Mouse (Mus musculus) Patski (cell line): ENCODE measurements around the gene Alkbh1. TPM values are rescaled to one million over a fixed set of nuclear protein-coding genes. Genes with fewer than 3 reads are reported as not detected.

ENCODE experiments used
- ATAC-seq: fragments of 100-300 bp; one replicate; pipeline ENCODE4 v1.8.0; 2021
- CTCF ChIA-PET: fragments of 350-600 bp; sonication (Branson Sonifier 250); formaldehyde crosslinking; loops from one replicate; lab custom pipeline; 2022; ENCODE audit warnings: inconsistent platforms; lab: Charles Lee
- POLR2A ChIA-PET: fragments of 350-600 bp; sonication (Branson Sonifier 250); formaldehyde crosslinking; loops from one replicate; lab custom pipeline; 2022; ENCODE audit warnings: antibody characterized with exemption, inconsistent platforms; lab: Charles Lee
- DNase-seq: peaks from one replicate; pipeline ENCODE4 v3.0.0-alpha.2; 2011; ENCODE audit warnings: low read depth, low spot score
- H3K27me3 ChIP-seq: fragments of 371-371 bp; one replicate; pipeline ENCODE4 v1.5.1; 2021
- CTCF ChIP-seq: fragments of 100-300 bp; IDR thresholded peaks from one replicate; pipeline ENCODE4 v1.5.1; 2021
- in situ Hi-C: fragments of 300-500 bp; cut with MboI; formaldehyde crosslinking; loops from 3 replicates; pipeline ENCODE4 v1.11.1; 2018; ENCODE audit warnings: low pct_unique_long_range_greater_than_20kb, mixed read lengths
- polyA plus RNA-seq: library from polyadenylated mRNA; unstranded; gene quantifications from one replicate; pipeline ENCODE4 v1.2.3, GENCODE M21; 2021

Alkbh1 gene
- polyA plus RNA-seq, 1 experiment from 2014 or later, result 15.5 TPM

DNA sequence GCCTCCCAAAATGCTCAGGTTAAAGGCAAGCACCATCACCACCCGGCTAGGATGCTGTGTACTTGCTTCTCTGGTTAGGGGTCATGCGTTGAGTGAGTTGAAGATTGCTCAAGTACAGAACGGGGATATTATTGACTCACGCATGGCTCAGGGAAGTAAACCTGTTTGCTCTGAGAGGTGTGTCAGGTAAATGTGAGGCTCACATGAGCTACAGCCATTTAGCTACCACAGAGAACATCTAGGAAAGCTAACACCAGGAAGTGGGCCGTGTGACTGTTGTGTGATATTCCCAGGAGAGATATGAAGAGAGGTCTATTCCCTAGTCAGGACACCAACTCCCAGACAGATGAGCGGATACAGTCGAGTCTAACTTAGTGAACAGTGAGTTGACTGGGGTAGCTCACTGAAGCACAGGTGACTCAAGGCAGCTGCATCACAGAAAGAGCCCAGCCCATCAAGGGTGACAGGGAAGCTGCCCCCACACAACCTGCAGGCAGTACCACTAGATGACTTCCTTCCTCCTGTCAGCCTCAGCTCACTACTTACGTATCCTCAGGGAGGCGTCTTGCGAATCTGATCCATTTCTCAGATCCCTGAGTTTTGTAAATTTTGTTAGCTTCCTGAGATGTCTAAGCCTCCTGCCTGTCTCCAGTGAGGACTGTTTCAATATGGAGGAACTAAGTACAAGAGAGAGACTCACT, 44.5 kb downstream of the Alkbh1 start:
- DNase-seq (no peak), ATAC-seq (no peak)
- H3K27me3 ChIP-seq, result no peaks in the 10 kb centered on the region
- ChIA-PET POLR2A (no interaction called here), CTCF (no interaction called here)
- TF ChIP-seq CTCF, result no peak
- in situ Hi-C loops, result no loop called here

DNA sequence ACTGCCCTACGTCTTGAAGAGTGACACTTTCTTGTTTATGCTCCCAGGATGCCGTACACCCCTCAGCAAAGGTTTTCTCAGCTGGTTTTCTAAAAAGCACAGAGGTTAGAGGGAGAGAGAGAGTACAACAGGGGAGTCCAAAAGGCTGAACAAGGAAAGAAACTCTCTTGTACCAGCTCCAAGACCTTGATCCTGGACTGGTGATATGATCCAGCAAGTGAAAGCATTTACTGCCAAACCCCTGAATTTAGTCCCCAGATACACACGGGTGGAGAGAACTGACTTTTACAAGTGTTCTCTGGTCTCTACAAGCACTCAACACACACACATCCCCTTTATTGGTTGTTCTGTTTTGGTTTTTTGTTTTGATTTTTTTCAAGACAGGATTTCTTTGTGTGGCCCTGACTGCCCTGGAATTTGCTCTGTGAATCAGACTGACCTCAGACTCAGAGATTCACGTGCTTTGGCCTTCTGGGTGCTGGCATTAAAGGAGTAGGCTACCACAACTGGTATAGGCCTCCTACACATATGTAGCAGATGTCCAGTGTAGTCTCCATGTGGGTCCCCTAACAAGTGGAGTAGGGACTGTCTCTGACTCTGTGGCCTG, 45.9 kb downstream of the Alkbh1 start:
- in situ Hi-C loops, result no loop called here
- DNase-seq (no peak), ATAC-seq (no peak)
- ChIA-PET CTCF (no interaction called here), POLR2A (no interaction called here)
- no peaks in the 10 kb centered on the region for H3K27me3 ChIP-seq
- TF ChIP-seq CTCF, result no peak

DNA sequence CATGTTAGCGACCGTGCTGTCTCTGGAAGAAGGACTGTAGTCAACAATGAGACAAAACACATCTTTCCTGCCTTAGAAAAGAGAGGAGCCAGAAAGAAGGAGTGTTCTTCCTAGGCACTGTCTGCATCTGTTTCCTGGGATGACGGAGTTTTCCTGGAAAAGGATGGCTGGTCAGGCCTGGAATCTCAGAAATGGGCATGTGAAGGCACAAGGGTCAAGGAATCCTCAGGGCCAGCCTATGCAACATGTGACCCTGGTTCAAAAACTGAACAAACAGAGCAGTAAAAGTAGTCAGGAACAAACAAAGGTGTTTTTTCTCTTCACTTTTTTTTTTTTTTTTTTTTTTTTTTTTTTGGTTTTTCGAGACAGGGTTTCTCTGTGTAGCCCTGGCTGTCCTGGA, 46.7 kb downstream of the Alkbh1 start:
- CTCF ChIA-PET, result no interaction called here
- in situ Hi-C loops, result no loop called here
- ATAC-seq (no peak), DNase-seq (no peak)
- no peak for TF ChIP-seq CTCF
- POLR2A ChIA-PET, result no interaction called here
- no peaks in the 10 kb centered on the region for H3K27me3 ChIP-seq

DNA sequence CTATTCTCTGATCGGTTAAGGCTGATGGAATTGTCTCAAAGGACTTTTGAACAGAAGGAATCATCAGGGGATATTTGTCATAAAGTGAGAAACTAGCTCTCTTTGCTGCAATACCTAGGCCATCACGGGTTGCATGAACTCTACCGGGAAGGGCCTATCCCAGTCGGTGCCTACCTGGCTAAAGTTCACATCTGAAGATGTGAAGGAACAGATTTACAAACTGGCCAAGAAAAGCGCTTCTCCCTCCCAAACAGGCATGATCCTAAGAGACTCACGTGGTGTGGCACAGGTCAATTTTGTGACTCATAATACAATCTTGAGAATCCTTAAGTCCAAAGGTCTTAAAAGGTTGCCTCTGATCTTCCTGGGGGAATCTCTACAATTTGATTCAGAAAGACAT, 49.5 kb downstream of the Alkbh1 start:
- ATAC-seq, result no peak
- POLR2A ChIA-PET, result no interaction called here
- no peak for DNase-seq

DNA sequence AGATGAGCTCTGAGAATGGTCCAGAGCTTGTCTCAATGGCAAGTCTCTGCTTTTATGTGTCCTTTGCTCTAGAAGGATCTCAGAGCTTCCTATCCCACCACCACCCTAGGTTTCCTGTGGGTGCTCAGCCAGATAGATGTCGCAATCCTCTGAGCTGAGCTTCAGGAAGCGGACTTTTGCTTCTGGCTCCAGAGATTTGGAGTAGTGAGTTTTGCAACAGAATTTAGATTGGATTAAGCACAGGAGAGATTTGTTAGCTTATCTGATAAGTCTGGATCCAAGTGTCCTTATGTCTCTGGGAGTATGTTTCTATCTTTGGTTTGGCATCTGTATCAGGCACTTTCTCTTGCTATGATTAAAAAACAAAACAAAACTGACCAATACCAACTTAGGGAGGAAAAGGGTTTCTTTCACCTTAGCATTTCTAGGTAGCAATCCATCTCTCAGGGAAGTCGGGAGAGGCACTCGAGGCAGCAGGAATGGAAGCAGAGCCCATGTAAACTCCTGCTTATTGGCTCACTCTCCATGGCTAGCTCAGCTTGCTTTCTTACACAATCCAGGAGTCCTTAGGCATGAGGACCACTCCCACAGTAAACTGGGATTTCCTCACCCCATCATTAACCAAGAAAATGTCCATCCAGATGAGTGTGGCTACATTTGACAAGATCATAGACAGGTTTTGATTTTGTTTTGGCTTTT, 50.2 kb downstream of the Alkbh1 start:
- in situ Hi-C loops, result no loop called here
- no peaks in the 10 kb centered on the region for H3K27me3 ChIP-seq
- TF ChIP-seq CTCF, result no peak
- ChIA-PET POLR2A (no interaction called here), CTCF (interaction anchor here (1.4 kb wide), 1 partner anchor 12 kb away, joined by 4 read pairs; no protein-coding TSS in a partner anchor)
- ATAC-seq, result no peak
- no peak for DNase-seq

More for the DNA sequence above, 49.5 kb downstream of the Alkbh1 start:
- no peaks in the 10 kb centered on the region for H3K27me3 ChIP-seq
- CTCF ChIA-PET, result interaction anchor here (1.4 kb wide), 1 partner anchor 11 kb away, joined by 4 read pairs; no protein-coding TSS in a partner anchor
- in situ Hi-C loops, result no loop called here
- TF ChIP-seq CTCF, result no peak

DNA sequence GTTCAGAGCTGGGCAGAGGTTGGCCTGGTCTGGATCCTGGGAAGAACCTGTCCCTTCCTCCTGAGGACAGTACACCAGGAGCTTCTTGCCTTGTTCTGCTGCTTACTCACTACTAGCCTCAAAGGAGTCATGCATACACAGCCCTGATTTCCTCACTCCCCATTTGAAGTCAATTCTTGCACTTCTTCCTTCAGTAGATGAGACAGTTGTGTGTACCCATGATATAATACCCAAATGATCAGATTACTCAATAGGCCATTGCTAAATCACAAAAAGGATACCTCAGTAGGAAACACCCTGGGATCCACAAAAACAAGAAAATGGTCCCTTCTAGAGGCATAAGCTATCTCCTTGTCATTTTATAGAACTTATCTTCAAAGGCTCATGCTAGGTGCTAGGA, 52.5 kb downstream of the Alkbh1 start:
- no peak for TF ChIP-seq CTCF
- in situ Hi-C loops, result no loop called here
- POLR2A ChIA-PET, result no interaction called here
- no peak for ATAC-seq
- no peaks in the 10 kb centered on the region for H3K27me3 ChIP-seq
- no peak for DNase-seq
- CTCF ChIA-PET, result no interaction called here

DNA sequence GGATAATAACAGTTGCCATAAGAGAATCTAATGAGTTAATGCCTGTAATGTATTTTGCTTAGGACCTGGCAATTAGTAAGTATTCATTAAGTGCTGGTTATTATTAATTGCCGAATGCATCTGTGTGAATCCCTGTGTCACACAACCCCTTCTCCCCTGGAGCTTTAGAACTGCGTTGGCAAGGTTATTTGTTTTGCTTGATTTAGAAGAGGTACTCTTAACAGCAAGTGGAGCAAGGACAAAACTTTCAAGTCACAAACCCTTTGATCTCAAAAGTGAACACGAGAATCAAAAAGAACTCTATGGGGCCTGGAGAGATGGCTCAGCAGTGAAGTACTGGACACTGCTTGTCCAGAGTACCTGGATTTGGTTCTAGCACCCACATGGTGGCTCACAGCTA, 54.6 kb downstream of the Alkbh1 start:
- no peak for ATAC-seq
- DNase-seq, result no peak
- in situ Hi-C loops, result no loop called here
- CTCF ChIA-PET, result no interaction called here
- no peaks in the 10 kb centered on the region for H3K27me3 ChIP-seq
- POLR2A ChIA-PET, result interaction anchor here (0.6 kb wide), 1 partner anchor 17 kb away, joined by 5 read pairs; no protein-coding TSS in a partner anchor
- TF ChIP-seq CTCF, result no peak

DNA sequence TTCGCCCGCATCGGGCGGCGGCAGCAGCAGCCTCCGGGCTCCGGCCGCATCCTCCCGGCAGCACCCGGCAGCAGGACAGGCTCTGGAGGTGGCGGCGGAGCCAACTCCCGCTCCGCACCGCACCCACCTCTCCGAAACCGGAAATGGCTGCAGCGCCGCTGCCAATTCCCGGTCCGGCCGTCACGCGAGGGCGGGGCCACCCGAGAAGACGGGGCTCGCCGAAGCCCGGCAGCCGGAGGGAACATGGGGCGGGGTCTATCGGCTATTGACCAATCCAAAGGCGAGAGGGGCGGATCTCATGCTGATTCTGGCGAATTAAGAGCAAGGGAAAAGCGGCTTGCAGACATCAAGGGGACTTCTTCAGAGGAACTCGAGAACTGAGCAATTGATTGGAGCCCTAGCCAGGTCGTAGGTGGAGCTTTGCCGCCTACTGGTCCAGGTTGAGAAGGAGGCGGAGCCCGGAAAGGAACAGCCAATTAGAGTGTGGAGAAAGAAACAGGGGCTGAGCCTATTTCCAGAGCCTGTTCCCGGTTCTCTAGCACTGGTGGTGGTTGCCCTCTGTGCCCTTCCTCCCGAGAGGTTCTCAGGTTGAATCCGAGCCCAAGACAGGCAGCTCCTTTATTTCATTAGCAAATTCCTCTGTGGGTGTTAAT, 55.6 kb downstream of the Alkbh1 start, which contains the start of gene Sptlc2:
Sptlc2 (minus strand) TSS at position 234 of the 653 bp plus-strand sequence.
- peak; percentile 99 for ATAC-seq
- POLR2A ChIA-PET, result interaction anchor here (0.6 kb wide), 1 partner anchor 18 kb away, joined by 5 read pairs; no protein-coding TSS in a partner anchor

DNA sequence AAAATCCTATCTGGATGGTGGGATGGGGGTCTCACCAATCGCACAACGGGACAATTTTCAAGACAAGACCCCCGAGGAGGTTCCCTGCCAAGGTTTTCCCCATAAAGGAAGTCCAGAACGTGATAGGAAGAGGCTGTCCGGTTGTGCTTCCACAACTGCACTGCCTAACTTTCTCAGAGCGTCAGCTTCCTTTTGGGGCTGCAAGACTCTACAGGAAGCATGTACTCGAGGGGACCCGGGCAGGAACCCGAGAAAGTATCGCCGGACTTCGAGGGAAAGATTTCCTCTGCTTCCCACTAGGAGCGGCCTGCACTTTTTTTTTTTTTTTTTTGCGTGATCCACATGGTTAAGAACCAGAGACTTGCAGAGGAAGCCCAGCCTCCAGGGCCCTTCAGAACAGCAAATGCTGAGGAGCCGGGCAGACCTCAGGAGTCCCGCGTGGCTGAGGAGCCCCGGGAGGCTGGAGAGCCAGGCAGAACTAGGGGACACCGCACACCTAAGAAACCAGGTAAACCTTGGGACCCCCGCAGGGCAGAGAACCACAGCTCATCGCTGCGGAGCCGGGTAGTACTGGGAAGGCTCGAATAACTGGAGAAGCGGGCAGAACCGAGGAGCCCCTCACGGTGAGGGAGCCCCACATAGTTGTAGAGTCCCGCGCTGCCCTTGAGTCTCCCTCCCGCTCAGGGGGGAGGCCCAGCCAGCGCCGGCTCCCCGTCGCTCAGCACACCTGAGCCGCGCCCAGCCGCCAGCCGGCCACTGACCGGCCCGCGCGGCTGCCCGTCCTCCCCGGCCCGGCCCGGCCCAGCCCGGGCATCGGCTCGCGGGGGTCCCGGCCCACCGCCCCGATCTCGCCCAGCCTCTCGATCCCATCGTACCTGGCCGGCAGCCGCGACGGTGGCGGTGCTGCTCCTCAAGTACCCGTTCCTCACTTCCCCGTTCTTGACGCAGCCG, 56.4 kb downstream of the Alkbh1 start:
- CTCF ChIA-PET, result no interaction called here
- in situ Hi-C loops, result no loop called here
- POLR2A ChIA-PET, result no interaction called here
- DNase-seq (no peak), ATAC-seq (no peak)
- no peak for TF ChIP-seq CTCF
- no peaks in the 10 kb centered on the region for H3K27me3 ChIP-seq

More for the DNA sequence above, 55.6 kb downstream of the Alkbh1 start, which contains the start of gene Sptlc2:
- TF ChIP-seq CTCF, result no peak
- no peaks in the 10 kb centered on the region for H3K27me3 ChIP-seq
- peak; percentile 98 for DNase-seq
- CTCF ChIA-PET, result no interaction called here
- in situ Hi-C loops, result no loop called here

DNA sequence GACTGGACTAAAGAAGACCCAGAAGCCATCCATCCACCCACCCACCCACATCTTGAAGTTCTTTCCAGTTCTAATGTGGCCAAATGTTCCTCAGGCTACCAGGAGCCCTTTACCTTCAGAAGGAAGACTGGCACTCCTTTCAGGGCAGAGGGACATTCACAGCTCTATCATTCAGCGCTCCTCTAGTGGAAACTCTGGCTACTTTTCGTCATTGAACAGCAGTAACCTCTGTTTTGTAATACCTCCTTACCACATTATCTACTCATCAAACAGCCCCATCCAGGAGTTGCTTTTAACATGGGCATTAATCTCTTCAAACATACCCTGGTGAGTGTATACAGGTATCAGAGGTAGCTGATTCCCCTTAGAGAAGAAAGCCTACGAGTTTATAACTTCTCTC, 58.8 kb downstream of the Alkbh1 start:
- ATAC-seq, result no peak
- TF ChIP-seq CTCF, result no peak
- in situ Hi-C loops, result no loop called here

More for the DNA sequence above, 58.8 kb downstream of the Alkbh1 start:
- CTCF ChIA-PET, result no interaction called here
- DNase-seq, result no peak
- POLR2A ChIA-PET, result no interaction called here
- no peaks in the 10 kb centered on the region for H3K27me3 ChIP-seq
